Mouse (Mus musculus) MEL (cell line): ENCODE measurements at regions not wholly inside any gene's neighbourhood (a gene's known extent, or its start where the extent isn't known, plus 50 kb on each side); places are given as distances from the start of the nearest gene placed in this dataset.

Source experiments
- DNase-seq: peaks from one replicate; pipeline ENCODE4 v3.0.0; 2011; ENCODE audit warnings: low read depth, low spot score
- H3K27ac ChIP-seq: 2 replicates; pipeline ENCODE4 v1.5.1; 2012; ENCODE audit warnings: low read depth, mild to moderate bottlenecking, control low read depth, low read length, moderate library complexity; ENCODE audit not compliant: control insufficient read depth
- H3K27me3 ChIP-seq, 2 experiments: fragments of 150-350 bp in 1 of 2; sonication (generic) in 1 of 2; 2 replicates each; pipeline ENCODE4 v1.6.1; 2012; ENCODE audit warnings: low read length in 2 of 2, mild to moderate bottlenecking in 2 of 2, improper control_type of control experiment in 1 of 2, moderate library complexity in 1 of 2; ENCODE audit not compliant: insufficient read depth in 2 of 2, control insufficient read depth in 1 of 2
- H3K36me3 ChIP-seq, 2 experiments: 2 replicates each; pipeline ENCODE4 v1.6.1; 2012 to 2014; ENCODE audit warnings: low read length in 2 of 2, improper control_type of control experiment in 1 of 2, inconsistent platforms in 1 of 2, mild to moderate bottlenecking in 1 of 2; ENCODE audit not compliant: insufficient read depth in 2 of 2, control insufficient read depth in 1 of 2
- H3K4me1 ChIP-seq, 2 experiments: fragments of 150-350 bp in 1 of 2; sonication (generic) in 1 of 2; 2 replicates each; pipeline ENCODE4 v1.6.1; 2012; ENCODE audit warnings: low read length in 2 of 2, improper control_type of control experiment in 1 of 2, mild to moderate bottlenecking in 1 of 2; ENCODE audit not compliant: insufficient read depth in 2 of 2, control insufficient read depth in 1 of 2
- H3K4me3 ChIP-seq, 2 experiments: fragments of 150-350 bp in 1 of 2; sonication (generic) in 1 of 2; 2 replicates each; pipeline ENCODE4 v1.5.1; 2012; ENCODE audit warnings: low read depth in 2 of 2, low read length in 2 of 2, mild to moderate bottlenecking in 2 of 2, moderate library complexity in 2 of 2, control low read depth in 1 of 2, improper control_type of control experiment in 1 of 2; ENCODE audit not compliant: control insufficient read depth in 1 of 2, insufficient read depth in 1 of 2
- H3K79me2 ChIP-seq: 2 replicates; pipeline ENCODE4 v1.6.1; 2012; ENCODE audit warnings: mild to moderate bottlenecking, low read length, moderate library complexity; ENCODE audit not compliant: control insufficient read depth, poor library complexity, insufficient read depth
- H3K9ac ChIP-seq: 2 replicates; pipeline ENCODE4 v1.6.1; 2012; ENCODE audit warnings: low read depth, mild to moderate bottlenecking, control low read depth, low read length, moderate library complexity; ENCODE audit not compliant: control insufficient read depth, poor library complexity, severe bottlenecking
- H3K9me3 ChIP-seq: fragments of 150-350 bp; sonication (generic); replicated peaks from 2 replicates; pipeline ENCODE4 v1.6.1; 2012; ENCODE audit warnings: mild to moderate bottlenecking, low read length, improper control_type of control experiment, moderate library complexity; ENCODE audit not compliant: insufficient read depth
- BHLHE40 ChIP-seq: IDR thresholded peaks from 2 replicates; pipeline ENCODE4 v1.6.1; 2012; ENCODE audit warnings: low read depth, mild to moderate bottlenecking, inconsistent platforms, low read length, improper control_type of control experiment, borderline replicate concordance
- CHD1 ChIP-seq: IDR thresholded peaks from 2 replicates; pipeline ENCODE4 v1.6.1; 2012; ENCODE audit warnings: low read depth, mild to moderate bottlenecking, inconsistent platforms, low read length, improper control_type of control experiment
- CHD2 ChIP-seq: IDR thresholded peaks from 2 replicates; pipeline ENCODE4 v1.6.1; 2011; ENCODE audit warnings: low read length, improper control_type of control experiment
- EP300 ChIP-seq, 2 experiments: IDR thresholded peaks; 2 replicates each; pipeline ENCODE4 v1.6.1; 2011; ENCODE audit warnings: improper control_type of control experiment in 2 of 2, low read length in 2 of 2, low read depth in 1 of 2, mild to moderate bottlenecking in 1 of 2
- GABPA ChIP-seq: IDR thresholded peaks from 2 replicates; pipeline ENCODE4 v1.6.1; 2012; ENCODE audit warnings: low read depth, mild to moderate bottlenecking, inconsistent platforms, low read length, improper control_type of control experiment, moderate library complexity
- MAFK ChIP-seq: IDR thresholded peaks from 2 replicates; pipeline ENCODE4 v1.6.1; 2011; ENCODE audit warnings: low read depth, mild to moderate bottlenecking, low read length, improper control_type of control experiment, borderline replicate concordance
- MYC ChIP-seq: IDR thresholded peaks from 2 replicates; pipeline ENCODE4 v1.6.1; 2011; ENCODE audit warnings: low read depth, mild to moderate bottlenecking, low read length, improper control_type of control experiment, moderate library complexity
- NELFE ChIP-seq: IDR thresholded peaks from 2 replicates; pipeline ENCODE4 v1.6.1; 2011; ENCODE audit warnings: low read depth, low read length, improper control_type of control experiment
- POLR2AphosphoS2 ChIP-seq: IDR thresholded peaks from 2 replicates; pipeline ENCODE4 v1.6.1; 2011; ENCODE audit warnings: low read length, improper control_type of control experiment
- POLR2AphosphoS5 ChIP-seq: IDR thresholded peaks from 2 replicates; pipeline ENCODE4 v1.6.1; 2012; ENCODE audit warnings: low read depth, borderline replicate concordance, mild to moderate bottlenecking, inconsistent platforms, low read length, moderate library complexity, mixed read lengths
- RAD21 ChIP-seq: IDR thresholded peaks from 2 replicates; pipeline ENCODE4 v1.6.1; 2011; ENCODE audit warnings: mild to moderate bottlenecking, low read depth, low read length, improper control_type of control experiment
- RCOR1 ChIP-seq: IDR thresholded peaks from 2 replicates; pipeline ENCODE4 v1.6.1; 2012; ENCODE audit warnings: low read depth, mild to moderate bottlenecking, inconsistent platforms, low read length, improper control_type of control experiment
- TBP ChIP-seq: IDR thresholded peaks from 2 replicates; pipeline ENCODE4 v1.8.0; 2011; ENCODE audit warnings: low read depth, low read length, improper control_type of control experiment
- TCF12 ChIP-seq: IDR thresholded peaks from 2 replicates; pipeline ENCODE4 v1.6.1; 2014; ENCODE audit warnings: low read depth, mild to moderate bottlenecking, inconsistent platforms, low read length, improper control_type of control experiment, moderate library complexity
- UBTF ChIP-seq: IDR thresholded peaks from 2 replicates; pipeline ENCODE4 v1.6.1; 2012; ENCODE audit warnings: low read depth, mild to moderate bottlenecking, inconsistent platforms, low read length, improper control_type of control experiment, moderate library complexity, borderline replicate concordance; ENCODE audit not compliant: insufficient read depth
- ZC3H11A ChIP-seq: IDR thresholded peaks from 2 replicates; pipeline ENCODE4 v1.6.1; 2012; ENCODE audit warnings: low read depth, mild to moderate bottlenecking, inconsistent platforms, low read length, improper control_type of control experiment
- ZKSCAN1 ChIP-seq: IDR thresholded peaks from 2 replicates; pipeline ENCODE4 v1.6.1; 2012; ENCODE audit warnings: low read depth, mild to moderate bottlenecking, inconsistent platforms, low read length, improper control_type of control experiment, moderate library complexity

DNA sequence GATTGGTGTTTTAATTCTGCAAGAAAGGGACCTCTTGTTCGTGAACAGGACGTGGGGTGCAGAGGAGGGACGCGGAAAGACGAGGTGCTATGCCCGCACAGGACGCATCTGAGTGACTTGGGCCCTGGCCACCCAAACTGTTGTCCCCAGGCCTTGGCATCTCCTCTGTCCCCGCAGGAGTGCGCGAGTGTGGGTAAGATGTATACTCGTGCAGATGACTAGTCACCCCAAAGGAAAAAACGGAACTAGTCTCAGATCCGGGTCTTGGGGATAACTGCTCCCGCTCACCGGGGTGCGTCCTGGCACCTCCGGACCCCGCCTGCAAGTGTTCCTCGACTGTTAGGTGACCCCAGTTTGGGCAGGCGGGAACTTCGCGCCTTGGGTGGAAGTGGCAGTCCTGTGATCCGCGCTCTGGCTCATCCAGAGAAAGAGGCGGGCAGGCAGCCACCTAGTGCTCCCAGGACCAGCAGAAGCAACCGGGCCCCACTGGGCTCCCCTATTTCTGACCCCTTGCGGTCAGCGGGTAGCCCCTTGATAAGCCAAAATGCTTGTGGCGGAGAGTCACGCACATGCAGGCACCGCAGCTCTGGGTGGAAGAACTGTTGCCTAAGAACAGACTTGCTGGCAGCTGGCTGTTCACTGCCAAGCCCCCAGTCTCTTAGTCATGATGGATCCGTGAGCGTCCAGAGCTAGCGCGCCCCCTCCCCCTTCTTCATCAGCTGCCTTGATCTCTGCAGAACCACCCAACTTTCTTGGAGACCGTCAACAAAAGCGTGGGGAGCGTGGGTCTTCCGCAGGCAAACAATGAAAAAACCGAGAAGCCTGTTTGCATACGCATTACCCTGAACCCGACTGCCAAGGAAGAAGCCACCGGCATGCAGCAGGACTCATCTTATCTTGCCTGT lies 85.0 kb upstream of the Rrp15 start:
- H3K27ac ChIP-seq = no peak overlapping the region
- H3K36me3 ChIP-seq = no peaks in the 10 kb centered on the region
- no peak overlapping the region for H3K4me3 ChIP-seq
- no peaks in the 10 kb centered on the region for H3K79me2 ChIP-seq
- H3K9ac ChIP-seq = no peak overlapping the region
- H3K27me3 ChIP-seq = no peaks in the 10 kb centered on the region
- no peak for DNase-seq
- TF ChIP-seq NELFE (no peak), EP300 (IDR thresholded peaks at IDR 0.05; ENCODE audit: low read depth in 1 of 2, low read length in 2 of 2) (no peak)
- no peaks in the 10 kb centered on the region for H3K4me1 ChIP-seq
- no peaks in the 10 kb centered on the region for H3K9me3 ChIP-seq

DNA sequence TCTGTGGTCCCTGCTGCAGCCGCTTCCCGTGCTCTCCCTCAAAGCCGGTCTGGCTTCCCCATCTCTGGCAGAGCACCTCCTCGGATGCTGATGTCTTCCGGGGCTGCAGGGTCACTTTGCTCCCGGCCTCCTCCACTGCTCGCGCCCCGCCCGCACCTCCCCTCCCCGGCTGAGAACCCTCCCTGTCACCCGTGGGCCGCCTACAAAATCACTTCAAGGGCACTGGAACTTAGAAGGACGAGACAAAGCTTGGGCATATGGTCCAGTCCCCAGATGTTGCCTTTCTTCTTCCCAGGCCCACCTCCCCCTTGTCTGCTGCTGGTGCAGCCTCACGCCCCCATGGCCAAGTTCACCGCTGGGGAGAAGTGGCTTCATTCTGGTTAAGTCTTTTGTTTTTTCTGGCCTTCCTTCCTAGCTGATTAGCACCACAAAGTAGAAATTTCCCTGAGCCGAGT lies 84.3 kb upstream of the Rrp15 start:
- Histone ChIP-seq H3K27ac (no peak overlapping the region), H3K4me1 (no peaks in the 10 kb centered on the region), H3K27me3 (no peaks in the 10 kb centered on the region), H3K36me3 (no peaks in the 10 kb centered on the region), H3K9me3 (no peaks in the 10 kb centered on the region), H3K79me2 (no peaks in the 10 kb centered on the region), H3K4me3 (no peak overlapping the region), H3K9ac (no peak overlapping the region)
- no peak for DNase-seq
- no peak for TF ChIP-seq TBP
- no peak for TF ChIP-seq CHD1
- TF ChIP-seq MYC = no peak
- TF ChIP-seq TCF12 = no peak
- TF ChIP-seq RCOR1 = no peak
- TF ChIP-seq EP300 (IDR thresholded peaks at IDR 0.05; ENCODE audit: low read depth in 1 of 2, low read length in 2 of 2) = no peak
- no peak for TF ChIP-seq GABPA
- TF ChIP-seq ZKSCAN1 = no peak
- TF ChIP-seq ZC3H11A = no peak
- TF ChIP-seq POLR2AphosphoS2 = no peak
- no peak for TF ChIP-seq RAD21
- TF ChIP-seq UBTF = no peak
- no peak for TF ChIP-seq BHLHE40
- no peak for TF ChIP-seq MAFK
- TF ChIP-seq POLR2AphosphoS5 = no peak
- TF ChIP-seq CHD2 = no peak
